Mouse (Mus musculus): ENCODE data around the gene Ubap1.

The Ubap1 gene

GRCm38 (mm10) chr4:41348584-41349198 is at the start of gene Ubap1:
Ubap1 (plus strand) TSS chr4:41348996.
- peak; percentile 96 for DNase-seq (ENCODE audit: low spot score)

GRCm38 (mm10) chr4:41303671-41304070 is 45.1 kb upstream of the Ubap1 start:
- no peak for DNase-seq (ENCODE audit: low spot score)

GRCm38 (mm10) chr4:41304302-41304701 is 44.5 kb upstream of the Ubap1 start:
- no peak for DNase-seq (ENCODE audit: low spot score)

- no peak for DNase-seq (ENCODE audit: low spot score)
Measured at GRCm38 (mm10) chr4:41307406-41307805, 41.4 kb upstream of the Ubap1 start.

GRCm38 (mm10) chr4:41310567-41311563 is 37.9 kb upstream of the Ubap1 start:
- DNase-seq (ENCODE audit: low spot score) = peak; percentile 26

- no peak for DNase-seq (ENCODE audit: low spot score)
Measured at GRCm38 (mm10) chr4:41313722-41314121, 35.1 kb upstream of the Ubap1 start.

- peak; percentile 96 for DNase-seq (ENCODE audit: low spot score)
Measured at GRCm38 (mm10) chr4:41314141-41315129, 34.4 kb upstream of the Ubap1 start, which contains the start of gene Dcaf12. Dcaf12 (minus strand) TSS chr4:41314889.

- DNase-seq (ENCODE audit: low spot score) = no peak
Measured at GRCm38 (mm10) chr4:41315173-41315572, 33.6 kb upstream of the Ubap1 start.

- DNase-seq (ENCODE audit: low spot score) = no peak
Measured at GRCm38 (mm10) chr4:41318267-41318666, 30.5 kb upstream of the Ubap1 start.

GRCm38 (mm10) chr4:41320971-41321370 is 27.8 kb upstream of the Ubap1 start:
- no peak for DNase-seq (ENCODE audit: low spot score)

GRCm38 (mm10) chr4:41326876-41327275 is 21.9 kb upstream of the Ubap1 start:
- DNase-seq (ENCODE audit: low spot score) = no peak

GRCm38 (mm10) chr4:41329481-41329880 is 19.3 kb upstream of the Ubap1 start:
- DNase-seq (ENCODE audit: low spot score) = no peak

- no peak for DNase-seq (ENCODE audit: low spot score)
Measured at GRCm38 (mm10) chr4:41331085-41331484, 17.7 kb upstream of the Ubap1 start.

- no peak for DNase-seq (ENCODE audit: low spot score)
Measured at GRCm38 (mm10) chr4:41331698-41332421, 16.9 kb upstream of the Ubap1 start.

- no peak for DNase-seq (ENCODE audit: low spot score)
Measured at GRCm38 (mm10) chr4:41336546-41336945, 12.2 kb upstream of the Ubap1 start.

- DNase-seq (ENCODE audit: low spot score) = no peak
Measured at GRCm38 (mm10) chr4:41340912-41341550, 7.8 kb upstream of the Ubap1 start.

- no peak for DNase-seq (ENCODE audit: low spot score)
Measured at GRCm38 (mm10) chr4:41346011-41346410, 2.8 kb upstream of the Ubap1 start.

- DNase-seq (ENCODE audit: low spot score) = no peak
Measured at GRCm38 (mm10) chr4:41347839-41348238, 957 bp upstream of the Ubap1 start.

GRCm38 (mm10) chr4:41349199-41349591 is 399 bp downstream of the Ubap1 start:
- no peak for DNase-seq (ENCODE audit: low spot score)

GRCm38 (mm10) chr4:41352758-41353157 is 4.0 kb downstream of the Ubap1 start:
- no peak for DNase-seq (ENCODE audit: low spot score)

- no peak for DNase-seq (ENCODE audit: low spot score)
Measured at GRCm38 (mm10) chr4:41353265-41353664, 4.5 kb downstream of the Ubap1 start.

All from testis, postnatal 10 days (tissue).